Mouse (Mus musculus): ENCODE data around the gene Eif4g3.

Eif4g3 gene

GRCm38 (mm10) chr4:138168162-138168561, 175.3 kb downstream of the Eif4g3 start:
- no peak for DNase-seq

- DNase-seq = no peak
Measured at GRCm38 (mm10) chr4:138169420-138169819, 176.6 kb downstream of the Eif4g3 start.

- no peak for DNase-seq
Measured at GRCm38 (mm10) chr4:138172686-138173085, 179.9 kb downstream of the Eif4g3 start.

DNA sequence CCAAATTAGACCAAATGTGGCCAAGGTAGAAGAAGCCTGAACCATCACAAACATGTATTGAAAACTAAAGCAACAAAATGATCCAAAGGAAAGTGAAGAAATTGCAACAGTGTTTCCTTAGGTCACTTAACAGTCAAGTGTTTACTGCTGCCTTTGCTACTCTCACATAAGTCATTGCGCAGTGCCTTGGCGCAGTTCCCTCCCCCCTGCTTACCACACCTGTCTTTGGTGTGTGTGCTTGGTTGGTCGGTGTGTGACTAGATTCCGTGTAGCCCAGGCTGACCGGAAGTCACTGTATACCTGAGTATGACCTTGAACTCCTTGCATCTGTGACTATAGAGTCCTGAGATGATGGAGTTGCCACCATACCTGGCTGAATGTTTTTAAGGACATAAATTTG, 186.6 kb downstream of the Eif4g3 start:
- no peak for DNase-seq

- DNase-seq = no peak
Measured at GRCm38 (mm10) chr4:138180719-138181118, 187.9 kb downstream of the Eif4g3 start.

GRCm38 (mm10) chr4:138184056-138184455, 191.2 kb downstream of the Eif4g3 start:
- no peak for DNase-seq

- no peak for DNase-seq
Measured at GRCm38 (mm10) chr4:138184573-138184981, 191.8 kb downstream of the Eif4g3 start.

- no peak for DNase-seq
Measured at GRCm38 (mm10) chr4:138185961-138186360, 193.1 kb downstream of the Eif4g3 start.

DNA sequence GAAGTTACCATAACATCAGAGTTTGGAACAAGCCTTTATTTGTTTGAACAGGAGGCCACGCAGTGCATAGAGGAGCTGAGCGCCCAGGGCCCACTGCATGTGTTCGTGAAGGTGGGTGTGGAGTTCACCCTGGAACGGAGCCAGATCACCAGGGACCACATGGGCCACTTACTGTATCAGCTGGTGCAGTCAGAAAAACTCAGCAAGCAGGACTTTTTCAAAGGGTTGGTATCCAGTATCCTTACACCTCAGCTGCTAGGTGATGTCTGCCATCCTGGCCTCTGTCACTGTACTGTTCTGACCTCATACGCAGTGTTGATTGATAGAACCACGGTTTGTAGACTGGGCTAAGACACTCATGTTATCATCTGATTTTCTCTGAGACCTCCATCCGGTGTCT, 195.2 kb downstream of the Eif4g3 start:
- DNase-seq = no peak

GRCm38 (mm10) chr4:138192561-138192960, 199.7 kb downstream of the Eif4g3 start:
- no peak for DNase-seq

GRCm38 (mm10) chr4:138200769-138201168, 207.9 kb downstream of the Eif4g3 start:
- DNase-seq = no peak

DNA sequence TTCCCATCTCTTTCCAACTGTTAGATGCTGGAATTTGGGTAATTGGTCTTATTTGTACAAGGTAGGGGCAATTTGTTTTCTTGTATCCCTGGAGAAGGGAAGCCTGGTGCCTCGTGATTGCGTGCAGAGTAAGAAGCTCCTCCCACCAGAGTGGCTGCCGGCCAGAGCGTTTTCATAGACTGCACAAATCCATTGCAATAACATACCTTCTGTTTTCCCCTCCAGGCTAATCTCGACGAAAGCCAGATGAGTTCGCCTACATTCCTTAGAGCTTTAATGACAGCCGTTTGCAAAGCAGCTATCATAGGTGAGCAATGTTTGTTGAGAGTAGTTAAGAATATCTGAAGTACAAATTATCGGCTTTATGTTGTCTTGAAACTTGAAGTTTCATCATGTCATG, 208.9 kb downstream of the Eif4g3 start:
- DNase-seq = no peak

GRCm38 (mm10) chr4:138210116-138210515, 217.3 kb downstream of the Eif4g3 start:
- no peak for DNase-seq

DNA sequence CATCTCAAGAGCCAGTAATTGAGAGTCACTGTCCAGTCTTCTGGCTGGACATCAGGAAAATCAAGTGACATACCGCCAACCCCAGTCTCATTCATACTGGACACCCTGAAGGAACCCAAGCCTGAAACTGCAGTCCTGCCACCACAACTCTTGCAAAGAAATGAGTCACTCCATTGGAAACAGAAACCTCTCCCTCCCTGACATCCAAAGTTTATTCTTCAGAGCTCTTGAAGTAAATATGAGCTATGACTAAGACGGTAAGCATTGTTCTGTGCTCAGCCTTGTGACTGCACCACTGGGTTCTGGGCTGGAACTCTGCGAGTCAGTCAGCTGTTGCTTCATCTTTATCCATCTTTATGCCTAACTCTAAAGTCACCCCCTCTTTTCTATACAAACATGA, 221.0 kb downstream of the Eif4g3 start:
- DNase-seq = no peak

DNA sequence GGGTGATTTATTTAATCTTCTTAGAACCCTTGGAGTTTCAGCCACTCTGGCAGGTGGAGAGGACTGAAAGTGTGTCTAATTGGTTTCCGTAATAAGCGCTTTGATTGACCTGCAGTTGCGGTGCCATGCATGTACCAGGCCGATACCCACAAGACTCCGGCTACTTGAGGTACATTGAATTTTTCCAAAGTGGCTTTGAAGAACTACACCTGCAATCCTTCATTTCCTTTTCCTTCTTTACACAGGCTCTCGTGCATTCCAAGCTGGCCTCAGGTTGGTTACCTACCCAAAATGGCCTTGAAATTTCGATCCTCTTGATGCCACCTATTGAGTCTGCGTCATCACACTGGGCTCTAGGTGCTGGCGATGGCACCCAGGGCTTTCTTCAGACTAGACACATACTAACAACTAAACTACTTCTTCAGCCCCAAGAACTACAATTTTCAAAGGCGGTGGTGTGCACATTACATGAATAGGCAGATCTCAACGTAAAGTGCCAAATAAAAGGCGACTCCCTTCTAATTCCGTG, 222.9 kb downstream of the Eif4g3 start:
- no peak for DNase-seq

DNA sequence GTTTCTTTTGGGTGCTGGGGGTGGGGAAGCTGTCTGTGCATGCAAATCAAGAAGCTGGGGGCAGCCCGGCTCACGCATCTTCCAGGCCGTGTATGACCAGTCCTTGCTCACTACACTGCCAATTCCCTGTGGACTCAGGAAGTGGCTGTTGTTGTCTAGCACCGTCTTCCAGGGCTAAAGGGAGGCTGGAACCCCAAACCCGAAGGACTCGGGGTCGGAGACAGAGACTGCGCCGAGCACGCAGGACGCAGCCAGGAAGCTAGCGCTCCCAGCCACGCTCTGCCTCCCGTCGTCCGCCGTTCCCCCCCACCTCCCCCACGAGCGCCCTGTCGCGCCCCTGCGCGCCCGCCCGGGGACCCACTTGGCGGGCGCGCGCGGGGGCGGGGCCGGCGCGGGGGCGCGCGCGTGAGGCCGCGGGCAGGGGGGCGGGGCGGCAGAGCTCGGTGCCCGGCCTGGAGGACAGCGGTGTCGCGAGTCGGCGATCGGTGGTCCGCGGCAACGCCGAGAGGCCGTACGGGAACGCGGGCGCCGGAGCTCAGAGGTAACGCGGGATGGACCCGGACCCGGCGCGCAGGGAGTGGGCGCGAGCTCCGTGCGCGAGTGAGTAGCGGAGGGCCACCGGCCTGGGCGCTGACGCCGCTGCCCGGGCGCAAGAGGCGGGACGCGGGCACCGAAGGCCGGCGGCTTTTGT, 223.5 kb downstream of the Eif4g3 start, which contains the start of gene Hp1bp3:
Gene Hp1bp3 (plus strand): TSS at position 97 of the 691 bp plus-strand sequence.
- peak; percentile 90 for DNase-seq

DNA sequence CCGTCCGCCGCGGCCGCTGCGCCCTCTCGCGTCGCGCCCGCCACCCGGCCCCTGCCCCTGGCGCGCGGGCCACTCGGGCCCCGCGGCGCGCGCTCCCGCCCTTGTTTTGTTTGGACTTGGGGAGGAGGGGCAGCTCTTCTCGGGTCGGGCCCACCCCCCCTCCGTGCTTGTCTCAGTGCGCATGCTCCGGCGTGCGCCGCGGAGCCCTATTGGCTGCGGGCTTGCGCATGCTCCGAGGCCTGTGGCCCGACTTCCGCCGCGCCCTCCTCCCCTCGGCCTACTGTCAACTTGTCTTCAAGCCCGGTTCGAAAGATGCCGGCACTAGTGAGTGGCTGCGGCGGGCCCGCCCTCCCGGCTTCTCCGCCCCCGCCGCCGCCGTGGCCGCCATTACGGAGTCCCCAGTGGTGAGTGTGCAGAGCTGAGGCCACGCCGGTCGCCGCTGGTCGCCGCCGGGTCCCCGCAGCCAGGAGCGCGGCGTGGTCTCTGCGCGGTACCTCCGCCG, 224.1 kb downstream of the Eif4g3 start:
- DNase-seq = peak; percentile 99

DNA sequence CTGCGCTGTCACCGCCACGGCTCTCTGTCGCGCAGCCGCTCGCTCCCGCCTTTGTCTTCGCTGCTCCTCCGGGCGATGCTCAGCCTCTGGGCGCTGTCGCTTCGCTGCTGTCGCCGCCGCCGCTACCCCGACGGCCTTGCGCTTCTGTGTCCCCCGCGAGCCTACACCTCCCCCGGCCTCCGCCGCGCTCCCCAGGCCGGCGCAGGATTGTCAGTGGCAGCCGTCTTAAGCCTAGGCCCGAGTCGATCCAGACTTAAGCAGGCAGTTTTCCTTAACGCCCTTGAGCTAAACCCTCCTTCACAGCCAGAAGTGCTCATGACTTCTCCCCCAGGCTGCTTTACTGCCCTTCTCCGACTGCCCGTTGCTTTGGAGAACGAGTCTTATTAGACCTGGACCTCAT, 224.6 kb downstream of the Eif4g3 start:
- no peak for DNase-seq

- DNase-seq = no peak
Measured at GRCm38 (mm10) chr4:138217951-138218685, 225.3 kb downstream of the Eif4g3 start.

DNA sequence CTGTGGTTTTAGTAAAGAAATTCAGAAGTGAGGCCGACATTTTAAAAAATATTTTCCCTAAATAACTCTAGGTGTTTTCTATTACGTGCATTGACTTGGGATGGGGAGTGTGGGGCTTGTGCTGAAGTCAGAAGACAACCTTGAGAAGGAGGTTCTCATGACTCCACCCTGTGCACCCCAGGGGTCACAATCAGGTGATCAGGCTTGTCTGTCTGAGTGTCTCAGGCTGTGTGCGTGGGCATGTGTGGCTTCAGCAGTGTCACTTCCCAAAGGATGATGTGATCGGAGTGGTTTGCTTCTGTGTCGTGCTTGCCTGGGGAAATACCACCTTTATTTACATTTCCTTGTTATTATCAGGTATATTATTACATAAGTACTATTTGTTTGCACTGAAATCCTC, 226.5 kb downstream of the Eif4g3 start:
- no peak for DNase-seq

GRCm38 (mm10) chr4:138220761-138221160, 227.9 kb downstream of the Eif4g3 start:
- no peak for DNase-seq

DNA sequence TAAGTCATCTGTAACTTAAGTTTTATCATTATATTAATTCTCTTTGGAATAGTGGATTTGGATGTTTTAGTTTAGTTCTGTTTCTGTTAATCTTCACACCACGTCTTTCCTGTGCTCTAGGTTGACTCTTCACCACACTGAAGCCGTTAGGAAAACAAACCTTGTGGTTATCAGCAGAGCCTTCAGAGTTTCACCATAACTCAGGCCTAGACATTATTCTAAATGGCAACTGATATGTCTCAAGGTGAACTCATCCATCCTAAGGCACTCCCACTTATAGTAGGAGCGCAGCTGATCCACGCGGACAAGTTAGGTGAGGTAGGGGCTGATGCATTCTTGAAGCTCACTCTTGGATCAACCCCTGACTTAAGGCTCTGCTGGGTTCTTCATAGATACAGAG, 228.6 kb downstream of the Eif4g3 start:
- no peak for DNase-seq

DNA sequence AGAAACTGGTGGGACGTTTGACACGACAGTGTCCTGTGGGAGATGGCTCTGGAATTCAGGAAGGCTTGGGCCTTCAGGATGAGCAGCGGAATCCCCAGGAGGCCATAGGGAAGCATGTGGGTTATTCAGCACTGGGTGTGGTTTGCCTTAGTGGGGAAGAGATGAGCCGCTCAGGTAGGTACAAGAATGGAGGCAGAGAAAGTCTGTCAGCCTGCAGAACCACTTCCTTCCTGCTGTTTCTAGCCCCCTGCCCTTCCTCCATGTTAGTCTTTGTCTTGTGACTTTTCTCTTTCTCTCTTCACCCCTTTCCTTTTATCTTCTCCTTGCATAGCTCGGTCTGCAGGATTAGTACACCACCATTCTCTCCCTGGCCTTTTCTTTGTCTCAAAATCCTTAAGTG, 229.6 kb downstream of the Eif4g3 start:
- DNase-seq = no peak

DNA sequence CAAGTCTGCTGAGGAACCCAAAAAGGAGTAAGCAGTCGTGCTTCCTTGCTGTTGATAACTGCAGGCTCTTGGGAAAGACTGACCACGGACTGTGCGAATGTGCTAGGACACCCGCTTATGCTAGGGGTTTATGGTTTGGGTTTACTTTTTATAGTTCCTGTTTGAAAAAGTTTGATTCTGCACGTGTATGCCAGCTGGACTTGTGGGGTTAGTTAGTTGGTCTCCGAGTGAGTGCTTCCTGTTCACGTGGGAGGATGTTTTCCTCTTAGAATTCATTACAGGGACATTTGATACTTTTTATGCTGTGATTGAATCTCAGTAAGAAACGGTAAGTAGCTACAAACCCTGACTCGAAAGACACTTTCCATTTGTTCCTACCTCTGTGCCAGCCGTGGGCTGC, 230.8 kb downstream of the Eif4g3 start:
- DNase-seq = no peak

All from kidney, postnatal 10 days (tissue).